Mouse (Mus musculus): ENCODE data around the gene Glis3.
A peak's percentile ranks its signal among the peaks of the same experiment; 100 is the strongest.

The Glis3 gene

DNA sequence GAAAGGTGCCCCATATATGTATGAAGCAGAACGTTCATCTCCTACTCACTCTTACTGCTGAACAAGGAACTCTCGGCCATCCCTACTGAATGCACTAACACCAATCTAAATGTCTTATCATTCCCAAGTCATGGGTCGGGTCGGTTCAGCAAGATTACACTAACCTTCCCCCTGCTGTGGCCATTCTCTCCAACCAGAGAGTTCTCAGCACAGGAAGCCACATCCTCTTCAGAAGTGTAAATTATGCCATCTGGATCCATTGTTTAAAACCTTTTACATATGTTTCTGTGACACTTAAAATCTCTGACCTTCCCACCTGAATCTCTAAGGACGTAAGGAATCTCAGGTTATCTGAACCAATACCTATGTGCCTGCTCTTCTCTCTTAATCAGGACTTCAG is 29.0 kb downstream of the Glis3 start:
- DNase-seq: no peak

DNA sequence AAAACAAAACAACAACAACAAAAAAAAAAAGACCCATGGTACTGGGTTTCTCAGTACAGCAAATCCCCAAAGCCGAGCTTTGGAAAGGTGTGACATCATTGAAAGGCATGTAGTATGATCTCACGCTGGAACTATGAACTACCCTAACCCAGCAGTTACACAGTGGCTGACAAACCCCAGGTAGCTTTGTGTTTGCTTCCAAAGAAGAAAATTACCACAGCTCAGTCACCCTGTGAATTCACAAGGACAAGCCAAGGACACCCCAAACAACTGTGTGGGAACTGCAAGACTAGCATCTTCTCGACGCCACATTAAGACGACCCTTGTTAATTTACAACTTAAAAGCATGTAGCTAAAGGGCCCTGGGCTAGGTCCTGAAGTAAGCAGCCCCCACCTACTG is 30.4 kb downstream of the Glis3 start:
- no peak for DNase-seq

DNA sequence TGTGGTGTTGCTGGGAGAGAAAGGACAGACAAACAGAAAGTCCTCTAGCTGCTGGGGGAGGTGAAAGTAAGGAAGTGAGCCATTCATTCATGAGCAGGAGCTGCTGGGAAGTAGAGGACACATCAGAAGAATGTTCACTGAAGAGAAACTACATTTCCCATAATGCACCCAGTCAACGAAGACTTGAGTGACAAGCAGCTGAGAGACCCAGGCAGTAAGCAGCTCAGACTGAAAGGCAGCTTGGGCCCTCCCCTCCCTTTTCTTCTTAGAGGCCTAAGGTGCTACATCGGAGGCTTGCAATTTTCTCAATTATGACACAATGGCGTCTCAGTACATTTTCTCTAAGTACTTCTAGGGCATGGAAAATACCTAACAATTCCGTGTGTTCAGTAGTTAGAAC is 31.0 kb downstream of the Glis3 start:
- DNase-seq: no peak

DNA sequence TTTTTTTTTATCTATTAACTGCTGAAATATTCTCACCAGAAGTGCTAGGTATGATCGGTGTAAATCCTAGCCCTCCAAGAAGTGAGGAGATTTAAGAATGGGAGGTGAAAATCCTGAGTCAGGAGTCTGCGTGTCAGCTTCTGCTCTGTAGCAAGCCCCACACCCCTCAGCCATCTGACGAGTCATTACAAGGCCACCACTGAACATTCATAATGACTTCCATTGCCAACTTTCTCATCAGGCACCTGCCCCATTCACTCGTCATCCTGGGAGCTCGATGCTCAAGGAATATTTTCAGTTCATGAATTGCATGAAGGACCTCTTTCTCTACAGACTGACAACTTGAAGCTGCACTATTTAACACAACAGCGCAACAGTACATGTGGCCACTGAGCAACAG is 32.5 kb downstream of the Glis3 start:
- no peak for DNase-seq

DNA sequence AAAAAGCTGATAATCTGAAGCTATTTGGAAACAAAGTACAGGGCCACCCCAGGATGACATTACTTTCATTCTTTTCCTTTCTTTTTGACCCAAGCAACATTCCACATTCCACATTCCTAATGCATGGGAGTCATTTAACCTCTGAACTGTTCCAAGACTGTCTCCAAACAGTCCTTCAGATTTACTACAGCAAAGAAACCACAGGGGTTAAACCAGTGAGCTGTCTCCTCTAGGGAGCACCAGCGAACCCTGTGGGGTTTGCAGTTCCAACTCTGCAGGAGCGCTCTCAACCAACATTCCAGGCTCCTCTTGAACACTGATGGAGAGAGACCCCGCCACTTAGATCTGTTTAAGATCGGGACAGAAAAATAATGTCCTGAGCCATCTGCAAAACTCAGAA is 33.6 kb downstream of the Glis3 start:
- DNase-seq: no peak

DNA sequence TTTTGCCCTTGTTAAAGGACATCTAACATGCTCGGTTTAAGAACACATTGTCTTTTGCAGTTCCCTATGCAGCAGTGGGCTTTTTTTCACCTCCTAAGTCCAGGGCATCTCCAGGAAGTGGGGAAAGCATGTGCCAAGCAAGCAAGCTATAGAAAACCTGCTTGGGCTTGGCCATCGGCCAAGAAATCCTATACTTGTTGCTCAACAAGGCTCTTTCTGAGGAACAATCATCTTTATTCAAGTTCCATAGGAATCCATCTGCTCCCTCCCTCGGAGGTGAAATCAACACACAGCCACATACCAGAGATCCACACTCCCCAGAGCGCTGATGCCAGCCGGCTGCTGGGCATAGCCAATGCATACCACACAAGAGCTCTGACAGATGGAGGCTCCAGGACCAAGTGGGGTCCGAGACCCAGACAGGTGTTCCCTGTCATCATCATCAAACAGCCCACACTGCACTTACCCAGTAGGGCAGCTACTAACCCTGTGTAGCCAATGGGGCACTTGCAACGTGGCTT is 39.0 kb downstream of the Glis3 start:
- peak in 1 of 2 experiments; percentile 18 for DNase-seq

DNA sequence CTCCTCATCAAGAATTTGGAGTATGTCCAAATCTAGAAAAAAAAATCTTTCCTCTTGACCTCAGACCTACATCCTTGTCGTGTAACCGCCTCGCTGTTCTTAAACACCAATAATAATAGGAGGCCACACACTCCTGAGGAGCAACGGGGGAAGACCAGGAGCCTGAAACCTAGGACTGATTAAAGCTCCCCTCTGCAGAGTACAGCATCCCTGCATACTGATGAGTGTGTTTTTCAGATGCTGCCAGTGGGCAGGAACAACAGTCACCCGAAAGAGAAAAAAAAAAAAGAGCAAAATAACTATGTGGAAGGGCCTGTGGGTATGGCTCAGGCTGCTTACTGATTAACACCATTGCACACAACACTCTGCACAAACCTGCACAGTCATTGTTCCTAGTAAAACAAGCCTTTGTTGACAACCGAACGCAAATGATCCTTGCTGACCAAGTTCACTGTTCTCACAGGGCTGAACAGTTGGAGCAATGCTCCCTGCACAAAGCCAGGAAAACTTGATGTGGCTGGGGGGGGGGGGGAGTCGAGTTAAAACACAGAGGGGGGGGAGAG is 43.8 kb downstream of the Glis3 start:
- DNase-seq: no peak

DNA sequence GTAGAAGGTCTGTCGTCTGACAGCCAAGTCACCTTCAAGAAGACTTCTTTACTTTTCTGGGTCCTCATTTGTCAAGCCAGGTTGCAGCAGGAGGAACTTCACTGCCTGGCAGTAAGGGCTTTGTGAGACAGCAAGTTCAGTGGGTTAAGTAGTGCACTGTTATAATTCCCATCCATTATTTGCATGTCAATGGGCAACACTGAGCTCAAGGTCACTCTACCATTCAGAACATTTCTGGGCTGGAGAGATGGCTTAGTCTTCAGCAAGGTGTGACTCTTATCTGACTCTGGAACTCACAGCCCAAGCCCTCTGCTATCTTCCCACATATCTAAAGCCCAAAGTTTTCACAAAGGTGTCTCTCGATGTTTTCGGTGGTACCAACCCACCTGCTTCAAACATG is 44.9 kb downstream of the Glis3 start:
- no peak for DNase-seq

DNA sequence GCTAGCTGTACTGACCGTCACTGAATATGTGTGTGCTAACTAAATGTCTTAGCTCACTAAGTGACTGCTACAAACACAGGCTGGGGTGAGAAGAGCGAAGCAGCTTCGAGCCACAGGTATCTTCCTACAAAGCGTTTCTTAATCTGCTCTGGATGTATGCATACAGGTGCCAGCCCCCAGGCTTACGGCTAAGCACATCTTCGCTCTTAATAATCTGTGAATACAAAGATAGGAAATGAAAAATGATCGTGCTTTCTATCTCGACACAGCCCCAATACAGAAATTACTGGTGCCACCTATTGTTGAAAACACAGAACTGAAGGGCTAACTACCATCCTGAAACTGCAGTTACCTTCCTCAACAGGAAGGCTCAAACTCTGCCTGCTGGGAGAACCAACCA is 51.5 kb downstream of the Glis3 start:
- DNase-seq: no peak

DNA sequence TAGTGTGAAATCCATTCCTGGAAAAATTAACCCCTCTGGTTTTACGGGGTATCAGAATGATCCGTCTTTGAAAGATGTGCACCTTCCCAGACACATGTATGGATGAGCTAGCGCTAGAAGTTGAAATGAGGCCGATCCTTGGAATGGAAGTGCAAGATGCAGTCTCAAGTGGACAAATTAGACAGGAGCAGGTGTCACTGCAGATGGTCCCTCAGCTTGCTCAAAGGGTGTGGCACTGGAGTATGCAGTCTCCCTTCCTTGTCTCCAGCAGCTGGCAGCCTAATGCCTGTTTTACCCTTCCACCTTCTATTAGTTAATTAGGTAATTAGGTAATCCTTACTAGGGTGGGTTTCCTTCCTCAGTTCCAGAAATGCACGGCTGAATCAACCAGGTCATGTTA is 53.7 kb downstream of the Glis3 start:
- no peak for DNase-seq

DNA sequence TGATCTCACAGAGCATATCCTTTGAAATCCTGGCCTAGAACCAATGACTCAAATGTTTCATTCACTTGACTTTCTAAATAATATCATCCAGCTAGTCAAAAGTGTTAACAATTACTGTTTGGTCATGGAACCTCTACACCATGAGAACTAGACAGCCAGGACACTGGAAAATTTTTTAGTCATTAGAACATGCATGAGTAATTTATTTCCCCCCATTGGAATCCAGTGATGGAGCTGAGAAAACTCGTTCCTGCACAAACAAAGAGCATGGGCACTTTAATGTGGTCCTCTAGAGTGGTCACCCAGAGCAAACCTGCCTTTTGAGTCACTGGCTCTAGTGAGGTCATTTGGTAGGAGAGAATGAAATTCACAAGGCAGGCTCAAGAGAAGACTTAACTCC is 55.3 kb downstream of the Glis3 start:
- no peak for DNase-seq

DNA sequence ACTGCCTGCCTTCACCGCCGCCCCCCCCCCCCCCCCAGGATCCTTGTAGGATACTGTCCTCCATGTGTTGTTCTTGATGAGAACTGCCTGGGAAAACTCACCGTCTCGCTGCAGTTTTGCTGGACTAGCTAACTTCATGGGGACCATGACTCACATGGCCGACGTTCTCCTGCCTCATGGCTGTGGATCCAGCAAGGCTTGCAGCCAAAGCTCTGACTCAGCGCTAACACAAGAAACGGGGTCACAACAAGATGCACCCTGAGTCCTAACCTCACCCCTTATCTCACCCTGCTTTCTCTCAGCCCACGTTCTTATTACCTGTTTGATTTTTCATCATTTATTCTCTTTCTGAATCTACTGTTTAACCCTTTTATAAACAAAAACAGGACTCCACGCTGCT is 56.2 kb downstream of the Glis3 start:
- peak; percentile 12 to 19 for DNase-seq

DNA sequence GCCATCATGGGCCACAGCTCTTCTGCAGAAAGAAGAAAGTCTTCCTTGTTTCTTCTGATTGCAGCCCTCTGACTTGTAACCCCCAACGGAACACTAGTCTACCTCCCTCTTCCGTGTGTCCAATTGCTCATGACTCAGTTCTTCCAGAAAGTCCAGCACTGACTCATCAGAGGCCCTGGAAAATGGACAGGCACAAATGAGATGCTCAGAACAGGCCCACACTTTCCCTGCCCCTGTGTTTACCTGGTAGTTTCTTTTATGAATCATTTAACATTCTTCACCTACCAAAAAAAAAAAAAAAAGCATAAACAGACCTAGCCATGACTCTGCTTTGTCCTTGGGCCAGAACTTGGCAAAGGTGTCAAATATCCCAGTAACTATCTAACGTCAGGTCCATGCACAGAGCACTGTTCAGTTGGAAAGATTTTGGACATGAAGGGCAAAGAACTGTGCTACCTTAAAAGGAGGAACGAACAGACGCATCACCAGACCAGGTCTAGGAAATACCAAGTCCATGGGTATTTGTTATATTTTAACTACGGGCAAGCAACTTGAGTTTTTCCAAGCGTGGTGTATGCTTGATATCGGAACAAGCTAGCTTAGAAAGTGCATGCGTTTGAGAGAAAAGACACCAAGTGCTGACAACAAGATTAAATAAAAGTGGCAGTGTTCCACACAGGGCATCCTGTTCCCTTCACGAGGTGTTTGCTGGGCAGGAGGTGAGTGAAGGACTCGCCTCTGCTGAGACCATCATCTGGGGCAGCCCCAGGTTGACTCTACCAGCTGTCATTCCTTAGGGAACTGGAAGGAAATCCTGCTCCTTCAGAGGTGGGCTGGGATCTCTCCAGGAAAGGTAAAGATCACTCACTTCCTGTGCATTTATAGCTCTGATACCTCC is 58.0 kb downstream of the Glis3 start:
- no peak for DNase-seq

DNA sequence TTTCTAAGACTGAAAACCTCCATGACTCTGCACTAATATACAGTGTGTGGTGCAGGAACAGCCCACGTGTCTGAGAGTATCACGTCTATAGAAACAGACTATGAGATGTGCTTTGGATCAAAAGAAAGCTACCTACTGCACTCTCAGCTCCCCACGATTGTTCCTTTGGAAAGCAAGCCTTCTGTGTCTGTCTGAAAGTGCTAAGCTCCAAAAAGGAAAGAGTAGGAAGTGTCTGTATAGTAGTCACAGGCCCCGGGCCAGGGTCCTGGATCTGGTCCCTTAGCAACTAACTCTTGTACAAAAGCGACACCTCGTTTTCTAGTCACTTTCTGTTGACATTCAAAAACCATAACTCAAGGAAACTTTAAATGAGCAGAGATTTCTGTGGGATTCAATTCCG is 62.1 kb downstream of the Glis3 start:
- no peak for DNase-seq

DNA sequence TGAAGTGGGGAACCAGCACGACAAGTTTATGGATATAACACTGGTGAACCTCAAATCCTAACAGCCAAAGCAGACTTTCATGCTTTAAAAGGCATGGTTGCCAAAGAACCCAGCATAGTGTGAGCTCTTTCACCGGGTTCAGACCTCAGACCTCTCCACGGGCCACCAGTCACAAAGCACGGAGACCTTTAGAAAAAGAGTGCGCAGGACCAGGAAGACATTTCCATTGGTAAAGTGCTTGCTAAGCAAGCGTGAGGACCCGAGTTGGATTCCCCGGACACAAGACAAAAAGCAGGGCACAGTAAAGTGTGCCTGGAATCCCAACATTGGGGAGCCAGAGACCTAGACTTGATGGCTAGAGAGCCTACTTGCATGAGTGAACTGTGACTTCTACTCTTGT is 62.7 kb downstream of the Glis3 start:
- no peak for DNase-seq

DNA sequence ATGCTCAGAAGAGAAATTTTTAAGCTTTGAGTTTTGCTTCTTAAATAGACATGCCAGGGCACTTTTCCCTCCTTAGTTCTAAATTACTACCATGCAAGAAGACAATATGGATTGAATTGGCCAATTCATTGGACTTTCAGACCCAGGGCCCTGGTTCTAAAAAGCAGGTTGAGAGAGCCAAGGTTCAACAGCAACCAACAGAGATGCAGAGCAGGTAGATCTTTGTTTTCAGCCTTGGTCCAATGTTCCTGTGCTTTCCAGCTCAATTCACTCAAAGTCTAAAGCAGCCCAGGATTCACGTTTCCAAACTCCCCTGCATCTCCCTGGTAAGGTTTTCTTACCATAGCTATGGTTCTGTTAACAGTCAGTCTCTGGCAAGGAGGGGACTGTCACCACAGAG is 63.4 kb downstream of the Glis3 start:
- no peak for DNase-seq

DNA sequence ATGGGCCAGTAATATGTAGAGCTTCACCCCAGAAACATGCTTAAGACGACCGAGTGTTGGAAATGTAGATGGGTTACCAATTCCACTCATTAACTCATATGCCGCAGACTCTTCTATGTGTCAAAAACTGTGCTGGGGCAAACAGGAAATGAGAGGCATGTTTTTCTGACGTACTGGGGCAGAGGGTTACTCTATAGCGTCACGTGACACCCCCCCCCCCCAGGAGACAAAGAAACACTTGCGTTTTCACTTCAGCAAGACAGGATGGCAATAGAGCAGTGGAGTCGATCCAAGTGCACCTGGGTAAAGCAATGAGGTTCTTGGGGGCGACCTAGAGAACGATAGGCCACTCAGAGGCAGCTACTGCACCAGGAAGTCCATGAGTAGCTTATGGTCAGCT is 67.6 kb downstream of the Glis3 start:
- DNase-seq: no peak

DNA sequence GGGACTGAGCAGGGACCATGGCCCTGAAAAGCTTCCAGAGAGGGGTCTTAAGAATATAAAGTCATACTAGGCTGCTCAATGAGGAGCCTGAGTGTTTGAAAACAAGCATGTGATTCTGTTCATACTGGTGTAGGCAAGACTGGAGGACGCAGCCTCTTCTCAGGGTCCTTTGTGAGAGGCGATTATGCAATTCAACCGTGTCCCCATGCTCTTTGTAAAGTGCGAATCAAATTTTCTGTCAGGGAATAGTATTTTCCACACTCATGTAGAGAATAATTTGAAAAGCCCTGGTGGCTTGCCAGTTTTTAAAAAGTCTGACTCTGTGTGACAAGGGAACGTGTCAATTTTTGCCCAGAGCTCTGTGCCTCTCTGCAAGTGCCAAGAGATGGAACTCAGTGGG is 71.1 kb downstream of the Glis3 start:
- no peak for DNase-seq

DNA sequence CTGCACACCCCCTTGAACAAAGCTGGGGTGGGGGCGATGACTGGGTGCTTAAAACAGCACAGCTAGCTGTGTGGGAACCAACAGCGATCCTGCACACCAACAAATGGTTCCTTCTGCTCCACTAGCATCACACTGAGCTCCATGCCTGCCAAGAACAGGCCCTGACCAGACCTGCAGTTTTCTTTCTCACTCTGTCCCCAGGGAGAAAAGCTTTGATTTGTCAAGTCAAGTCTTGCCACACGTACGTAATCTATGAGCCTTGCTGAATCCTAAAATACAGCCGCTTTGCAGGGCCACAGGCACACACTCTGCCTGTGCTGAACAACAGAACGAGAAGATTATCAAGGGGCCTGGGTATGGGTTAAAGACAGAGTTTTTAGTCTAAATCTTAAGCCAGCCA is 71.6 kb downstream of the Glis3 start:
- no peak for DNase-seq

DNA sequence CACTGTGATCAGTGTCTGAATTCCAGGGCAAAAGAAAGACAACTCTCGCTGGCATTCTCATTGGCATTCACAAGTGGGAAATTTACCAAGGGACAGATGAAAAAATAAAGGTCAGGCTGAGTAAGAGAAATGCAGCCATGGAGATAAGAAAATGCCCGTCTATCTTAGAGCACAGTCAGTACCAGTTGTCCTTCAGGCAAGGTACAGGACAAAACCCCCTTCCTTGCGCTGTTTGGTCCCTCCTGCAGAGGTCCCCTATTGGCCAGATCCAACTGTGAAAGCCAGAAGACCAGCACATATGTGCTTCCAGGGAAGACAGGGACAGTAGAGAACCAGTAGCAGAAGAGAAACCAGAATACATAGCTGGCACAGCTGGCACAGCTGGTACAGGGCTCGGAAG is 79.0 kb downstream of the Glis3 start:
- no peak for DNase-seq

DNA sequence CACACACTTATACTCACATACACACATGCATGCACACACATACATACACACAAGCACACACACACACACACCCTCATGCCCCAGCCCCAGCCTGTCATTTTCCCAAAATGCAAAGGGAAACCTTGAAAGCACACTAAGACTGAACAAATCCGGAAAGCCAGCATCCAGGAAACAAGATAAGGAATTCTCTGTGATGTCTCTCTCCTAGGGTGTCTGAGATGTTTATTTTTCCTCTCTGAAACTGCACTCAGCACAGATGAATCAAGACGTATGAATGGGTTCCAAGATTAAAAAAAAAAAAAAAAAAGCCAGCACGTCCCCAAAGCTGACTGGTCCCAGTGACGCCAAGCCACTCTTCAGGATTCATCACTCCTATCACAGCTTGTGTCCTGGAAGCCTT is 85.7 kb downstream of the Glis3 start:
- DNase-seq: peak in 1 of 2 experiments; percentile 9

DNA sequence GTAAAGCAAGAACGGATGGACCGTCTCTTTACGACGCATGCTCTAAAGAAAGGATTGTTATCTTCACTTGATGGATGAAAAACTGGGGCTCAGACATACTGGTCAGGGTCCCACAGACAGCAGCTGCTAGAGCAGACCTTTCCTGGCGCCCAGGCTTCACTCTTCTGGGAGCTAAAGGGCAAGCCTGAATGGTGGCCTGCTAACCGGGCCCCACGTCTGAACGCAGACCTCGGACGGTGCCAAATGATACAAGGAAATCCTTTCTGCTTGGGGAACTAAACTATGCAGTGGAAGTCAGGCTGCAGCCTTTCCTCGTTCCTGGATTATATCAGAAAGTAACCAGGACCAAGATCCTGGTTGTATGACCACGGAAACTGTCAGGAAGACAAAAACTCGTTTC is 86.9 kb downstream of the Glis3 start:
- DNase-seq: peak in 1 of 2 experiments; percentile 32

DNA sequence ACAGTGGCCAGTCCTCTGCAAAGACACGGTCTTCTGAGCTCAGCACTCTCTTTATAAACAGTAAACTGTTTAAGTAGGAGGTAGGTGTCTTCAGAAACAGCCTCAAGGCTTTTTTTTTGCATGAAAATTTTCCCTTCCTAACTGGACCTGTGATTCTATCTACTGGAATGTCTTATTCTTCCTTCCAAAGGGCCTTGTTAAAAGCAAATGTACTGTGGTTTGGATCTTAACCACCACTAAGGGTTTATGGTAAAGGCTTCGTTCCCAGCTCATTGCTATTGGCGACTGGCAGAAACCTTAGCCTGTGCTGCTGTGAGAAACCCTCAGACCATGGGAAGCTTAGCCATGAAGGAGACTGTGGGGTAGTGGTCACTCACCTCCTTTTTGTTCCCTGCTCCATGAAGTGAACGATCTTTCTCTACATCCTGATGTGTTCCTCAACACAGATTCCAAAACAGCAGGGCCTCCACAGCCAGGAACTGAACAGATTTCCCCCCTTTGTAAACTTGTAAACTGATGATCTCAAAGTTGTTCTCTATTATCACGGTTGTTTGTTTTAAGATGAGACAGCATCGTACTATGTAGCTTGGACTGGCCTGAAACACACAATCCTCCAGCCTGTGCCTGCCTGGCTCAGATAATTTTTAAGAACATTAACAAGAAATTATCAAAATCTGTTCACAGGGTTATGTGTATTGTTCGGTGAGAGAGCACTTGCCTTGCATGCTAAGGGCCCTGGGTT is 88.0 kb downstream of the Glis3 start:
- peak in 1 of 2 experiments; percentile 17 for DNase-seq

DNA sequence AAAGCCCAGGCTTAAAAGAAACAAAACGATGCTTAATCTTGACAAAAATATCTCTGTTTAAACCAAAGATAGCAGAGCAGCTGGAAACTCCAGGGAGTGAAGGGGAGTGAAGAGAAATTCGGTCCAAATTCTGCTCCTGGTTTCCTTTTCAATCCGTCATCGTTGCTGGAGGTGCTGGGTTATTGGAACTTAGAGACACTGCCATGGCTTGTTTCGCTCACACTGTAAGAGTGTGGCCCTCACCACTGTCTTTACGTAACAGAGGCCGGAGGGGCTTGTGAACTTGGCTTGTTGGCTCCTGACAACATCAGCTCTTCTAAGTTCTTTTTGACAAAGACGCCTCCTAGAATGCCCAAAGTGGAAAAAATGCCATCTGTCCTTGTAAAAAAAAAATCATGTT is 99.4 kb downstream of the Glis3 start:
- no peak for DNase-seq
